Mouse (Mus musculus) ES-E14 (cell line): ENCODE results near the gene Ramp3. TPM values are rescaled to one million over a fixed set of nuclear protein-coding genes. Genes with fewer than 3 reads are reported as not detected.

Source experiments
- DNase-seq: peaks from one replicate; pipeline ENCODE4 v3.0.0-alpha.2; 2013; ENCODE audit warnings: low read depth, low spot score
- H3K27ac ChIP-seq: 2 replicates; pipeline ENCODE4 v1.5.1; 2012; ENCODE audit warnings: low read depth, mild to moderate bottlenecking, low read length, moderate library complexity, mixed read lengths; ENCODE audit not compliant: poor library complexity, insufficient read depth, severe bottlenecking
- H3K36me3 ChIP-seq: 2 replicates; pipeline ENCODE4 v1.6.1; 2012; ENCODE audit warnings: mild to moderate bottlenecking, low read length, moderate library complexity, mixed read lengths; ENCODE audit not compliant: control insufficient read depth, poor library complexity, insufficient read depth, severe bottlenecking
- H3K4me1 ChIP-seq, 2 experiments: fragments of 150-350 bp in 1 of 2; sonication (generic) in 1 of 2; 2 replicates each; pipeline ENCODE4 v1.6.1; 2012; ENCODE audit warnings: low read length in 2 of 2, mild to moderate bottlenecking in 1 of 2, mixed read lengths in 1 of 2; ENCODE audit not compliant: control insufficient read depth in 2 of 2, insufficient read depth in 2 of 2, poor library complexity in 1 of 2
- H3K4me3 ChIP-seq, 2 experiments: fragments of 150-350 bp in 1 of 2; sonication (generic) in 1 of 2; 2 replicates each; pipeline ENCODE4 v1.5.1; 2012; ENCODE audit warnings: low read length in 2 of 2, low read depth in 1 of 2, mild to moderate bottlenecking in 1 of 2, mixed read lengths in 1 of 2; ENCODE audit not compliant: insufficient read depth in 1 of 2, poor library complexity in 1 of 2, severe bottlenecking in 1 of 2
- H3K9ac ChIP-seq: 2 replicates; pipeline ENCODE4 v1.6.1; 2012; ENCODE audit warnings: low read depth, mild to moderate bottlenecking, low read length, mixed read lengths; ENCODE audit not compliant: poor library complexity, insufficient read depth, severe bottlenecking
- H3K9me3 ChIP-seq: fragments of 150-350 bp; sonication (generic); 2 replicates; pipeline ENCODE4 v1.6.1; 2012; ENCODE audit warnings: low read depth, mild to moderate bottlenecking, low read length; ENCODE audit not compliant: control insufficient read depth, insufficient read depth
- CHD2 ChIP-seq: IDR thresholded peaks from 2 replicates; pipeline ENCODE4 v1.6.1; 2014; ENCODE audit warnings: mild to moderate bottlenecking, low read depth, low read length, inconsistent platforms
- HCFC1 ChIP-seq: IDR thresholded peaks from 2 replicates; pipeline ENCODE4 v1.6.1; 2012; ENCODE audit warnings: low read length, inconsistent platforms, borderline replicate concordance; ENCODE audit not compliant: insufficient read depth
- MAFK ChIP-seq: IDR thresholded peaks from 2 replicates; pipeline ENCODE4 v1.6.1; 2014; ENCODE audit warnings: mild to moderate bottlenecking, low read depth, low read length, inconsistent platforms; ENCODE audit not compliant: insufficient read depth
- ZC3H11A ChIP-seq: IDR thresholded peaks from 2 replicates; pipeline ENCODE4 v1.6.1; 2012; ENCODE audit warnings: low read depth, mild to moderate bottlenecking, inconsistent platforms, low read length, borderline replicate concordance
- ZNF384 ChIP-seq: IDR thresholded peaks from 2 replicates; pipeline ENCODE4 v1.6.1; 2012; ENCODE audit warnings: low read depth, low read length, inconsistent platforms
- in situ Hi-C, 2 experiments: fragments of 600-800 bp; cut with MboI; formaldehyde crosslinking; loops; one replicate each; pipeline ENCODE4 v1.15.1; 2025; ENCODE audit warnings: low sequenced_read_pairs in 2 of 2, inconsistent platforms in 1 of 2; ENCODE audit not compliant: unreplicated experiment in 2 of 2
- total RNA-seq: library from RNA; depleted of rRNA; stranded (reverse); fragments of 300-350 nt; gene quantifications from 2 replicates; pipeline ENCODE4 v1.2.3, GENCODE M21; 2012

Gene Ramp3
- total RNA-seq, 1 experiment: 24.1 TPM

DNA sequence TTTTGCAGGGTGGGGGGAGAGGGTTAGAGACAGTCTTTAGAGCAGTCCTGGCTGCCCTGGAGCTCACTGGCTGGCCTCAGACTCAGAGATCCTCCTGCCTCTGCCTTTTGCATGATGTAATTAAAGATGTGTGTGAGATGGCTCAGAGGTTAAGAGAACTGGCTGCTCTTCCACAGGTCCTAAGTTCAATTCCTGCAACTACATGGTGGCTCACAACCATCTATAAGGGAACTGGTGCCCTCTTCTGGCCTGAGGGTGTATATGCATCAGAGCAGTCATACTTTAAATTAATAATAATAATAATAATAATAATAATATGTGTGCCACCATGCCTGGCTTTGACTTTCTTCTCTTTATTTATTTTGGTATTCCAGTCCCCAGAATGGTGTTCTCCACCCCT lies 28.7 kb upstream of the Ramp3 start:
- H3K4me3 ChIP-seq: no peak overlapping the region
- peaks cover 4% of the 10 kb centered on the region for H3K36me3 ChIP-seq
- TF ChIP-seq ZNF384 (no peak), ZC3H11A (0 out of 2 replicates have a peak, but pooled peaks have one; percentile 11)
- H3K4me1 ChIP-seq: peaks cover 3 to 5% of the 10 kb centered on the region in 2 experiments; a peak in 1 of 4 replicates
- no peak for DNase-seq
- H3K9me3 ChIP-seq: no peaks in the 10 kb centered on the region
- no peak overlapping the region for H3K9ac ChIP-seq
- in situ Hi-C loops: no loop called here
- no peak overlapping the region for H3K27ac ChIP-seq

DNA sequence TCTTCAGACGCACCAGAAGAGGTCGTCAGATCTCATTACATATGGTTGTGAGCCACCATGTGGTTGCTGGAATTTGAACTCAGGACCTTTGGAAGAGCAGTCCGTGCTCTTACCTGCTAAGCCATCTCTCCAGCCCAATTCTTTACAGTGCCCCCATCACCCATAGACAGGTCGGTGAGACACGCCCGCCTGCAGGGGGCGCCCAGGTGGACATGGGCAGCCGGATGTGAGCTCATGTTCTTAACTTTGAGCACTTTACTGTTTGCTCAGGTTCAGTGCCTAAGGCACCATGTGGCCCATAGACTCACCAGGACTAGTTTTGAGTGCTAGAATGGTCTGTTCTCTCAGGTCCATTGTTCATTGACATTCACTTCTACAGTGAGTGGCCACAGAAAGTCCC lies 22.2 kb upstream of the Ramp3 start:
- no peak overlapping the region for H3K27ac ChIP-seq
- no peak for DNase-seq
- no peaks in the 10 kb centered on the region for H3K9me3 ChIP-seq
- in situ Hi-C loops: no loop called here
- H3K4me3 ChIP-seq: no peak overlapping the region
- TF ChIP-seq ZNF384 (no peak), ZC3H11A (no peak), CHD2 (no peak), MAFK (no peak), HCFC1 (no peak)
- H3K36me3 ChIP-seq: no peaks in the 10 kb centered on the region
- no peak overlapping the region for H3K9ac ChIP-seq
- H3K4me1 ChIP-seq: peaks cover 0 to 2% of the 10 kb centered on the region in 2 experiments; a peak in 1 of 4 replicates

DNA sequence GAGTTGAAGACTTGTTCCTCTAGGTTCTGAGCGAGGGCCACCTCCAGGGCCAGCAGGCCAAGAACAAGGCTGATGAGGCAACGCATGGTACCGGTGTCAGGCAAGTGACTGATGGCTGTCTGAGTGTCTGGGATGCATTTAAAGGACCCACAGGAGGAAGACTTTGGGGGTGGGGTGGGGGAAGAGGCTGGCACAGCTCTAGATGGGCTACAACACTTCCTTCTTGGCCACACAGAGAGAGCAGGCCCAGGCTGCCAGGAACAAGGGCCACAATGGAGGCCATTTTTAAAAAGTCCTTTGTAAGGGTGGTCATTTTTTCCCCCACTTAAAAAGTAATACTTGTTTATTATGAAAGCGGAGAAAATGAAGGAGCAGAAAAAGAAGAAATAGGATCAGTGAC lies 19.8 kb upstream of the Ramp3 start, which contains the start of gene Wap:
TSS of gene Wap (minus strand) at position 101 of the 400 bp plus-strand sequence.
- in situ Hi-C loops: no loop called here
- Histone ChIP-seq H3K9ac (no peak within 1 kb of the TSS), H3K4me3 (no peak within 1 kb of the TSS), H3K36me3 (no peaks in the 10 kb centered on the region), H3K27ac (no peak within 1 kb of the TSS), H3K9me3 (no peaks in the 10 kb centered on the region), H3K4me1 (peaks cover 0 to 2% of the 10 kb centered on the region in 2 experiments; a peak in 1 of 4 replicates)
- no peak for DNase-seq
- TF ChIP-seq HCFC1 (no peak), MAFK (no peak), CHD2 (no peak), ZNF384 (no peak), ZC3H11A (no peak)

DNA sequence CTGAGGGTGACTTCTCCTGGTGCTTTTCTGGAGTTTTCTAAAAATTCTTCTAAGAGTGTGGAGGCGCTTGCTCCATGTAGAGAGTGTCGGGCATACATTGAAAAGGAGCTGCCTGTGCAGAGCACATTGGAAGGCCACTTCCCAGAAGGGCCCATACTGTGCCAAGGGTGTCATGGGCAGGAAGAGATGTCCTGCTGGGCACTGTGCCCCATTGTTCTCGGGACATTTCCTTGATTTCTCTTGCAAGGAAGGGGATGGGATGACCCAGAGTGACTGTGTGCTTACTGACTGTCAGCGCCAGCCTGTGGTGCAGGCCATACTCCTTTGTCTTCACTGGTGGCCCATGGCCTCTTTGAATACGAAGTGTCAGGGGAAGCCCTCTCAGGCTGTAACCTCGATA lies 19.2 kb upstream of the Ramp3 start:
- no peak for DNase-seq
- H3K9ac ChIP-seq: no peak overlapping the region
- no peak overlapping the region for H3K4me3 ChIP-seq
- TF ChIP-seq HCFC1 (no peak), MAFK (no peak), ZC3H11A (no peak), CHD2 (no peak), ZNF384 (no peak)
- in situ Hi-C loops: no loop called here
- peaks cover 0 to 2% of the 10 kb centered on the region in 2 experiments; a peak in 1 of 4 replicates for H3K4me1 ChIP-seq
- no peaks in the 10 kb centered on the region for H3K36me3 ChIP-seq
- no peak overlapping the region for H3K27ac ChIP-seq
- no peaks in the 10 kb centered on the region for H3K9me3 ChIP-seq

DNA sequence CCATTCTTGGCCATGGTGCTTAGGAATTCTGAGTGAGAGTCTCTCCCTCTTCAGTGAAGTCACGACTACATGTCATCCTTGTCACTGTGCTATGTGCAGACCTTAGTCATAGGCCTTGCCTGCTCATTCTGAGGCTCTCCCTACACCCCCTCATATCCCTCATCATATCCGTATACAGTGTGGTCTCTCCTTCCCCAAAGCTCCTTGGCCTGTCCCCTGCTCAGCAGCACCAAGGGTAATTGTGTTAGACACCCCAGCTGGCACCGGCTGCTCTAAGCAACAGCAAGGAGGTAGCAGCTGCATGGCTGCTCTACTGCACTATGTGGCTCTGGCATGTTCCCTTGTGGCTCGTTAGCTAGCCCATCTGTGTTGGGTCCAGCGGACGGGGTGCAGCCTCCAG lies 13.8 kb upstream of the Ramp3 start:
- in situ Hi-C loops: no loop called here
- no peak for TF ChIP-seq ZNF384
- no peak for TF ChIP-seq MAFK
- TF ChIP-seq HCFC1: no peak
- TF ChIP-seq CHD2: no peak
- TF ChIP-seq ZC3H11A: no peak

More for the DNA sequence above, 13.8 kb upstream of the Ramp3 start:
- Histone ChIP-seq H3K27ac (no peak overlapping the region), H3K9ac (no peak overlapping the region), H3K9me3 (no peaks in the 10 kb centered on the region), H3K36me3 (no peaks in the 10 kb centered on the region), H3K4me3 (no peak overlapping the region), H3K4me1 (peaks cover 0 to 2% of the 10 kb centered on the region in 2 experiments; a peak in 1 of 4 replicates)
- DNase-seq: no peak
